In genomic region chr19:44408223-44408545, GRCm38 (mm10) we compare ENCODE assay signal across 8 mouse cellular contexts. TPM values are rescaled to one million over a fixed set of nuclear protein-coding genes. Genes with fewer than 3 reads are reported as not detected.
DNase-seq lines count a peak whose midpoint lies in the region; ATAC-seq and TF ChIP-seq lines count a peak whose summit lies in the region.

No protein-coding gene starts in this region.

- H3K4me3 ChIP-seq in C2C12 (ENCODE audit: insufficient read depth, poor library complexity, severe bottlenecking): peak overlapping the region; percentile 49
- H3K4me3 ChIP-seq in embryonic facial prominence, embryonic 15.5 days (replicated peaks): peak overlapping the region; percentile 50
- peak overlapping the region; percentile 55 for H3K4me3 ChIP-seq in heart, embryonic 13.5 days
- peak overlapping the region; percentile 52 for H3K4me3 ChIP-seq in kidney, embryonic 16.5 days (ENCODE audit: low read length)
- H3K4me3 ChIP-seq in liver, embryonic 12.5 days: peak overlapping the region; percentile 53
- no peak overlapping the region for H3K4me3 ChIP-seq in testis, adult 2 months (ENCODE audit: control insufficient read depth, low read depth, low read length)

- no peaks in the 10 kb centered on the region for H3K9me3 ChIP-seq in embryonic facial prominence, embryonic 15.5 days (replicated peaks)
- H3K9me3 ChIP-seq in heart, embryonic 13.5 days: no peaks in the 10 kb centered on the region
- H3K9me3 ChIP-seq in kidney, embryonic 16.5 days (ENCODE audit: low read length): no peaks in the 10 kb centered on the region
- H3K9me3 ChIP-seq in liver, embryonic 12.5 days (replicated peaks): no peaks in the 10 kb centered on the region

- peaks cover 25% of the 10 kb centered on the region for H3K4me1 ChIP-seq in embryonic facial prominence, embryonic 15.5 days
- peaks cover 13% of the 10 kb centered on the region for H3K4me1 ChIP-seq in heart, embryonic 13.5 days
- peaks cover 16% of the 10 kb centered on the region for H3K4me1 ChIP-seq in kidney, embryonic 16.5 days (ENCODE audit: insufficient read depth, low read length)
- peaks cover 39% of the 10 kb centered on the region for H3K4me1 ChIP-seq in liver, embryonic 12.5 days
- H3K4me1 ChIP-seq in testis, adult 2 months (ENCODE audit: control insufficient read depth, insufficient read depth, low read length): peaks cover 3% of the 10 kb centered on the region; the same call in 1 of the 2 replicates

- peak overlapping the region; percentile 85 for H3K4me2 ChIP-seq in embryonic facial prominence, embryonic 15.5 days (replicated peaks)
- H3K4me2 ChIP-seq in heart, embryonic 13.5 days: peak overlapping the region; percentile 83
- peak overlapping the region; percentile 96 for H3K4me2 ChIP-seq in kidney, embryonic 16.5 days (replicated peaks; ENCODE audit: low read depth, low read length)
- peak overlapping the region; percentile 85 for H3K4me2 ChIP-seq in liver, embryonic 12.5 days

- WGBS in embryonic facial prominence, embryonic 15.5 days: 1% methylated on average over 14 of the region's 14 CpGs
- under 1% methylated on average over 14 of the region's 14 CpGs for WGBS in heart, embryonic 13.5 days
- 1% methylated on average over 14 of the region's 14 CpGs for WGBS in kidney, embryonic 16.5 days
- 1% methylated on average over 14 of the region's 14 CpGs for WGBS in liver, embryonic 12.5 days (ENCODE audit: insufficient replicate concordance)

- H3K79me2 ChIP-seq in C2C12 (ENCODE audit: control insufficient read depth, insufficient read depth): peaks cover 30% of the 10 kb centered on the region

- DNase-seq in adrenal gland, postnatal 36 days: peak; percentile 78 to 81
- peak; percentile 11 for DNase-seq in naive thymus-derived CD4-positive, alpha-beta T cell, adult 2 months (ENCODE audit: low read depth)

- peak overlapping the region; percentile 21 for H3K9ac ChIP-seq in embryonic facial prominence, embryonic 15.5 days
- H3K9ac ChIP-seq in heart, embryonic 13.5 days: peak overlapping the region; percentile 28
- peak overlapping the region; percentile 57 for H3K9ac ChIP-seq in kidney, embryonic 16.5 days (replicated peaks; ENCODE audit: low read length)
- H3K9ac ChIP-seq in liver, embryonic 12.5 days: peak overlapping the region; percentile 62

- TF ChIP-seq POLR2A in testis, adult 2 months (IDR thresholded peaks at IDR 0.05; ENCODE audit: control insufficient read depth, low read depth, low read length): no peak

- peaks cover 20% of the 10 kb centered on the region for H3K36me3 ChIP-seq in C2C12 (ENCODE audit: control insufficient read depth, insufficient read depth)
- no peaks in the 10 kb centered on the region for H3K36me3 ChIP-seq in embryonic facial prominence, embryonic 15.5 days
- H3K36me3 ChIP-seq in heart, embryonic 13.5 days: no peaks in the 10 kb centered on the region
- no peaks in the 10 kb centered on the region for H3K36me3 ChIP-seq in kidney, embryonic 16.5 days (ENCODE audit: insufficient read depth, low read length)
- peaks cover 5% of the 10 kb centered on the region; the same call in 1 of the 2 replicates for H3K36me3 ChIP-seq in liver, embryonic 12.5 days
- H3K36me3 ChIP-seq in testis, adult 2 months (ENCODE audit: control insufficient read depth, insufficient read depth, low read length): no peaks in the 10 kb centered on the region

- peak overlapping the region; percentile 69 for H3ac ChIP-seq in C2C12 (ENCODE audit: control insufficient read depth, insufficient read length, low read depth)

- H3K27me3 ChIP-seq in C2C12 (ENCODE audit: control insufficient read depth, insufficient read depth, insufficient read length): no peaks in the 10 kb centered on the region
- H3K27me3 ChIP-seq in embryonic facial prominence, embryonic 15.5 days: no peaks in the 10 kb centered on the region
- H3K27me3 ChIP-seq in heart, embryonic 13.5 days (replicated peaks): peaks cover 27% of the 10 kb centered on the region
- peaks cover 14% of the 10 kb centered on the region for H3K27me3 ChIP-seq in kidney, embryonic 16.5 days (ENCODE audit: insufficient read depth, low read length)
- peaks cover 69% of the 10 kb centered on the region for H3K27me3 ChIP-seq in liver, embryonic 12.5 days (replicated peaks)
- no peaks in the 10 kb centered on the region for H3K27me3 ChIP-seq in testis, adult 2 months (ENCODE audit: control insufficient read depth, insufficient read depth, low read length)

- ATAC-seq in embryonic facial prominence, embryonic 15.5 days (ENCODE audit: insufficient number of reproducible peaks, low FRiP score, low TSS enrichment, low read depth): peak; percentile 73; the same call in 1 of the 2 replicates
- ATAC-seq in heart, embryonic 13.5 days (ENCODE audit: extremely low read depth, insufficient number of reproducible peaks, low FRiP score, low TSS enrichment): no peak
- ATAC-seq in kidney, embryonic 16.5 days (ENCODE audit: low FRiP score, low TSS enrichment): peak; percentile 85
- ATAC-seq in liver, embryonic 12.5 days: peak; percentile 66

- peak overlapping the region; percentile 85 for H3K27ac ChIP-seq in embryonic facial prominence, embryonic 15.5 days (replicated peaks)
- H3K27ac ChIP-seq in heart, embryonic 13.5 days (replicated peaks): peak overlapping the region; percentile 16
- H3K27ac ChIP-seq in kidney, embryonic 16.5 days (ENCODE audit: low read length): peak overlapping the region; percentile 77
- H3K27ac ChIP-seq in liver, embryonic 12.5 days: peak overlapping the region; percentile 23; the same call in 1 of the 2 replicates
- peak overlapping the region; percentile 4; the same call in 1 of the 2 replicates for H3K27ac ChIP-seq in testis, adult 2 months (ENCODE audit: control insufficient read depth, insufficient read depth, low read depth, low read length)

- H3K79me3 ChIP-seq in C2C12 (ENCODE audit: low read depth): peaks cover 11% of the 10 kb centered on the region

- TF ChIP-seq CTCF in C2C12 (IDR thresholded peaks at IDR 0.05; ENCODE audit: control insufficient read depth, insufficient read depth, insufficient read length): no peak
- no peak for TF ChIP-seq CTCF in testis, adult 2 months (IDR thresholded peaks at IDR 0.05; ENCODE audit: control insufficient read depth, insufficient read depth, insufficient replicate concordance, low read depth, low read length)

TF ChIP-seq in C2C12, 6 proteins besides CTCF, POLR2A, EP300 and RAD21:
- TF ChIP-seq FOSL1 (IDR thresholded peaks at IDR 0.05; ENCODE audit: insufficient read depth, low read length, poor library complexity, severe bottlenecking) (no peak), CEBPB (IDR thresholded peaks at IDR 0.05; ENCODE audit: low read depth) (no peak), MAX (IDR thresholded peaks at IDR 0.05) (no peak), MYOD1 (IDR thresholded peaks at IDR 0.05; ENCODE audit: control insufficient read depth, insufficient read length, low read depth) (no peak), USF1 (IDR thresholded peaks at IDR 0.05; ENCODE audit: low read depth) (no peak), MYOG (IDR thresholded peaks at IDR 0.05; ENCODE audit: control insufficient read depth, extremely low read depth, insufficient read length) (no peak)

RNA-seq across cellular contexts. Expression of gene Scd1, which starts 0.5 kb away (rescaled TPM):
- polyA plus RNA-seq in C2C12 (2012; fragmentation: generic; extraction: Trizol): 47.1 TPM
- 1,000 to 10,000 TPM; 2,304 to 4,221 TPM for total RNA-seq in adrenal gland, postnatal 36 days (2021)
- polyA plus RNA-seq in embryonic facial prominence, embryonic 15.5 days (2015; fragmentation: Nextera tagmentation; extraction: Ambion mirVana): 6.2 and 8.0 TPM in 2 replicates
- 0.97 and 1.1 TPM in 2 replicates for polyA plus RNA-seq in heart, embryonic 13.5 days (2015; fragmentation: Nextera tagmentation; extraction: Ambion mirVana)
- polyA plus RNA-seq in kidney, embryonic 16.5 days (2015; fragmentation: Nextera tagmentation; extraction: Ambion mirVana): 3.1 and 3.3 TPM in 2 replicates
- 8.1 and 10.1 TPM in 2 replicates for polyA plus RNA-seq in liver, embryonic 12.5 days (2016; fragmentation: Nextera tagmentation; extraction: Ambion mirVana)
- polyA plus RNA-seq in testis, adult 2 months (2012; rRNA removed): 14.6 and 32.0 TPM in 2 replicates

Comparison
In these comparisons a context has a peak if more than half of its experiments do, and no peak if none do; other contexts are left out.
1. H3K27ac ChIP-seq: peak in every context shown above with its lines; median percentile 85 in embryonic facial prominence, embryonic 15.5 days; 77 in kidney, embryonic 16.5 days; 23 in liver, embryonic 12.5 days; 16 in heart, embryonic 13.5 days; 4 in testis, adult 2 months.